Comparison of ENCODE assay signal across 8 mouse cellular contexts in genomic region chr12:17746725-17747124, GRCm38 (mm10). TPM values are rescaled to one million over a fixed set of nuclear protein-coding genes. Genes with fewer than 3 reads are reported as not detected.
DNase-seq lines count a peak whose midpoint lies in the region; ATAC-seq and TF ChIP-seq lines count a peak whose summit lies in the region.

No protein-coding gene starts in this region.

- H3K27ac ChIP-seq in layer of hippocampus, adult 2 months: no peak overlapping the region; the same call in 1 of the 2 replicates
- H3K27ac ChIP-seq in hindbrain, embryonic 16.5 days (ENCODE audit: low read depth, low read length): no peak overlapping the region
- H3K27ac ChIP-seq in limb, embryonic 15.5 days: no peak overlapping the region

- TF ChIP-seq CTCF in layer of hippocampus, adult 2 months (conservative IDR thresholded peaks at IDR 0.05): no peak

- peak; percentile 73 for ATAC-seq in hindbrain, embryonic 16.5 days
- peak; percentile 64 for ATAC-seq in limb, embryonic 15.5 days (ENCODE audit: insufficient number of reproducible peaks, low FRiP score, low TSS enrichment, low read depth)

- peaks cover 27% of the 10 kb centered on the region for H3K4me1 ChIP-seq in hindbrain, embryonic 16.5 days (ENCODE audit: control insufficient read depth, insufficient read depth, low read depth, low read length)
- H3K4me1 ChIP-seq in limb, embryonic 15.5 days: peaks cover 65% of the 10 kb centered on the region

- H3K36me3 ChIP-seq in hindbrain, embryonic 16.5 days (ENCODE audit: control insufficient read depth, insufficient read depth, low read length): no peaks in the 10 kb centered on the region
- H3K36me3 ChIP-seq in limb, embryonic 15.5 days: no peaks in the 10 kb centered on the region

- no peak overlapping the region for H3K4me2 ChIP-seq in hindbrain, embryonic 16.5 days (ENCODE audit: low read length)
- no peak overlapping the region for H3K4me2 ChIP-seq in limb, embryonic 15.5 days

- H3K9ac ChIP-seq in hindbrain, embryonic 16.5 days (ENCODE audit: low read depth, low read length): no peak overlapping the region
- no peak overlapping the region for H3K9ac ChIP-seq in limb, embryonic 15.5 days

- no peaks in the 10 kb centered on the region for H3K9me3 ChIP-seq in hindbrain, embryonic 16.5 days (ENCODE audit: control insufficient read depth, low read length)
- no peaks in the 10 kb centered on the region for H3K9me3 ChIP-seq in limb, embryonic 15.5 days

- peak; percentile 40 to 45 for DNase-seq in layer of hippocampus, adult 2 months (ENCODE audit: low spot score in 2 of 2)
- DNase-seq in layer of hippocampus, postnatal 25 days (ENCODE audit: extremely low spot score in 1 of 2, low spot score in 1 of 2): no peak
- DNase-seq in cerebellum, postnatal 25 days: peak; percentile 96 to 98
- DNase-seq in gastrocnemius, postnatal 10 days: peak; percentile 55
- DNase-seq in ovary, postnatal 36 days (ENCODE audit: low spot score): peak; percentile 82
- no peak for DNase-seq in B cell, adult 2 months

- no peak overlapping the region for H3K4me3 ChIP-seq in layer of hippocampus, adult 2 months
- no peak overlapping the region for H3K4me3 ChIP-seq in hindbrain, embryonic 16.5 days (ENCODE audit: low read length)
- H3K4me3 ChIP-seq in limb, embryonic 15.5 days: no peak overlapping the region

- no peaks in the 10 kb centered on the region for H3K27me3 ChIP-seq in hindbrain, embryonic 16.5 days (replicated peaks; ENCODE audit: control insufficient read depth, insufficient read depth, low read length)
- H3K27me3 ChIP-seq in limb, embryonic 15.5 days: no peaks in the 10 kb centered on the region

- 6% methylated on average over 3 of the region's 3 CpGs for WGBS in hindbrain, embryonic 16.5 days
- WGBS in limb, embryonic 15.5 days: 17% methylated on average over 3 of the region's 3 CpGs

RNA-seq across cellular contexts. Expression of gene Hpcal1, which starts 56.1 kb away (rescaled TPM):
- 10 to 100 TPM; 54.3 to 64.6 TPM for total RNA-seq in layer of hippocampus, adult 2 months (2021)
- 10 to 100 TPM; 54.9 to 65.3 TPM for total RNA-seq in layer of hippocampus, postnatal 25 days (2021)
- 10 to 100 TPM; 13.9 to 14.0 TPM for total RNA-seq in gastrocnemius, postnatal 10 days (2021)
- polyA plus RNA-seq in hindbrain, embryonic 16.5 days (2015; fragmentation: Nextera tagmentation; extraction: Ambion mirVana): 150 and 167 TPM in 2 replicates
- 39.1 and 44.0 TPM in 2 replicates for polyA plus RNA-seq in limb, embryonic 15.5 days (2015; fragmentation: Nextera tagmentation; extraction: Ambion mirVana)

Comparison
In these comparisons a context has a peak if more than half of its experiments do, and no peak if none do; other contexts are left out.
1. DNase-seq: peak in layer of hippocampus, adult 2 months (2 of 2), cerebellum, postnatal 25 days (2 of 2), gastrocnemius, postnatal 10 days (single experiment) and ovary, postnatal 36 days (single experiment); none in layer of hippocampus, postnatal 25 days (0 of 2) and B cell, adult 2 months (0 of 2).